Mouse (Mus musculus) limb, embryonic 13.5 days (tissue): ENCODE data around the gene Rbx1. TPM values are rescaled to one million over a fixed set of nuclear protein-coding genes. Genes with fewer than 3 reads are reported as not detected.
"Not testable (repeated sequence)": the region's sequence is repeated elsewhere in the genome, so short reads cannot be mapped to it uniquely, and the experiment has no call there.

Experiments
- ATAC-seq: fragments of 200-750 bp; cut with Nextera tagmentation; 2 replicates; pipeline ENCODE4 v1.8.0; 2017; ENCODE audit warnings: low read depth, moderate number of reproducible peaks, moderate TSS enrichment; ENCODE audit not compliant: low FRiP score
- H3K27ac ChIP-seq: fragments of 300-500 bp; sonication (generic); 2 replicates; pipeline ENCODE4 v1.5.1; 2015; ENCODE audit warnings: inconsistent platforms, mild to moderate bottlenecking, moderate library complexity
- H3K27me3 ChIP-seq: fragments of 300-500 bp; sonication (generic); 2 replicates; pipeline ENCODE4 v1.6.1; 2015; ENCODE audit warnings: mild to moderate bottlenecking, inconsistent platforms
- H3K36me3 ChIP-seq: fragments of 300-500 bp; sonication (generic); 2 replicates; pipeline ENCODE4 v1.6.1; 2015; ENCODE audit warnings: inconsistent platforms, mild to moderate bottlenecking, moderate library complexity
- H3K4me1 ChIP-seq: fragments of 300-500 bp; sonication (generic); 2 replicates; pipeline ENCODE4 v1.6.1; 2015; ENCODE audit warnings: inconsistent platforms
- H3K4me2 ChIP-seq: fragments of 300-500 bp; sonication (generic); replicated peaks from 2 replicates; pipeline ENCODE4 v1.6.1; 2015; ENCODE audit warnings: inconsistent platforms, mild to moderate bottlenecking, moderate library complexity
- H3K4me3 ChIP-seq: fragments of 300-500 bp; sonication (generic); 2 replicates; pipeline ENCODE4 v1.5.1; 2015; ENCODE audit warnings: moderate library complexity, mild to moderate bottlenecking, inconsistent platforms
- H3K9ac ChIP-seq: fragments of 300-500 bp; sonication (generic); 2 replicates; pipeline ENCODE4 v1.6.1; 2015; ENCODE audit warnings: mild to moderate bottlenecking, inconsistent platforms
- H3K9me3 ChIP-seq: fragments of 300-500 bp; sonication (generic); 2 replicates; pipeline ENCODE4 v1.6.1; 2016; ENCODE audit warnings: inconsistent platforms
- WGBS: fragments of 180-500 bp; shearing (Covaris S2); methylation state at CpG from one replicate; pipeline ENCODE4 v1.1.7; 2015; 5-methylcytosine and 5-hydroxymethylcytosine counted together
- polyA plus RNA-seq: library from polyadenylated mRNA; unstranded; fragments of >200 nt; fragmentation: Nextera tagmentation; extraction: Ambion mirVana; gene quantifications from 2 replicates; pipeline ENCODE4 v1.2.1, GENCODE M21; 2015

The Rbx1 gene
- polyA plus RNA-seq, 1 experiment from 2014 or later = 491 TPM

- Histone ChIP-seq H3K4me1 (peaks cover 18% of the 10 kb centered on the region), H3K9me3 (peaks cover 11% of the 10 kb centered on the region), H3K4me3 (peak overlapping the region; percentile 73), H3K36me3 (peaks cover 22% of the 10 kb centered on the region), H3K4me2 (peak overlapping the region; percentile 69), H3K27ac (peak overlapping the region; percentile 73; the same call in 1 of the 2 replicates), H3K9ac (peak overlapping the region; percentile 71), H3K27me3 (no peaks in the 10 kb centered on the region)
- 79% methylated on average over 12 of the region's 12 CpGs for WGBS
- no peak for ATAC-seq
These were observed 958 bp upstream of the Rbx1 start for GRCm38 (mm10) chr15:81465016-81465660.

GRCm38 (mm10) chr15:81466738-81467113, 630 bp downstream of the Rbx1 start:
- peak overlapping the region; percentile 74 for H3K4me2 ChIP-seq
- H3K4me1 ChIP-seq = peaks cover 18% of the 10 kb centered on the region
- WGBS = under 1% methylated on average over 15 of the region's 15 CpGs
- peak overlapping the region; percentile 73 for H3K4me3 ChIP-seq
- H3K9me3 ChIP-seq = peaks cover 8% of the 10 kb centered on the region
- peak overlapping the region; percentile 74 for H3K27ac ChIP-seq
- no peak for ATAC-seq
- H3K36me3 ChIP-seq = peaks cover 34% of the 10 kb centered on the region
- H3K27me3 ChIP-seq = no peaks in the 10 kb centered on the region
- H3K9ac ChIP-seq = peak overlapping the region; percentile 78

- no peak for ATAC-seq
- no peak overlapping the region for H3K4me2 ChIP-seq
- no peak overlapping the region for H3K9ac ChIP-seq
- H3K36me3 ChIP-seq = peaks cover 68% of the 10 kb centered on the region
- H3K27me3 ChIP-seq = no peaks in the 10 kb centered on the region
- no peak overlapping the region for H3K4me3 ChIP-seq
- H3K27ac ChIP-seq = no peak overlapping the region
- WGBS = 65% methylated on average over 8 of the region's 8 CpGs
- peaks cover 11% of the 10 kb centered on the region for H3K4me1 ChIP-seq
- H3K9me3 ChIP-seq = no peaks in the 10 kb centered on the region
These were observed 4.6 kb downstream of the Rbx1 start for GRCm38 (mm10) chr15:81470735-81471134.

GRCm38 (mm10) chr15:81472256-81472655, 6.2 kb downstream of the Rbx1 start:
- H3K36me3 ChIP-seq = peaks cover 71% of the 10 kb centered on the region
- no peaks in the 10 kb centered on the region for H3K27me3 ChIP-seq
- H3K9ac ChIP-seq = no peak overlapping the region
- no peaks in the 10 kb centered on the region for H3K9me3 ChIP-seq
- WGBS = 95% methylated on average over 5 of the region's 5 CpGs
- no peak overlapping the region for H3K27ac ChIP-seq
- no peak for ATAC-seq
- no peak overlapping the region for H3K4me3 ChIP-seq
- H3K4me2 ChIP-seq = no peak overlapping the region
- H3K4me1 ChIP-seq = peaks cover 9% of the 10 kb centered on the region

GRCm38 (mm10) chr15:81475654-81476053, 9.6 kb downstream of the Rbx1 start:
- Histone ChIP-seq H3K27ac (no peak overlapping the region), H3K9me3 (no peaks in the 10 kb centered on the region), H3K4me1 (no peaks in the 10 kb centered on the region), H3K4me2 (no peak overlapping the region), H3K27me3 (no peaks in the 10 kb centered on the region), H3K9ac (no peak overlapping the region), H3K4me3 (no peak overlapping the region), H3K36me3 (peaks cover 52% of the 10 kb centered on the region)
- no peak for ATAC-seq
- WGBS = 46% methylated on average over 3 of the region's 3 CpGs

- ATAC-seq = no peak
- Histone ChIP-seq H3K9me3 (no peaks in the 10 kb centered on the region), H3K4me2 (no peak overlapping the region), H3K4me1 (0 out of 2 replicates have a peak, but pooled peaks cover 3% of the 10 kb centered on the region), H3K4me3 (no peak overlapping the region), H3K9ac (no peak overlapping the region), H3K36me3 (peaks cover 43% of the 10 kb centered on the region), H3K27ac (no peak overlapping the region), H3K27me3 (no peaks in the 10 kb centered on the region)
- 6% methylated on average over 2 of the region's 2 CpGs for WGBS
These were observed 10.5 kb downstream of the Rbx1 start for GRCm38 (mm10) chr15:81476597-81476996.

GRCm38 (mm10) chr15:81479446-81480213, 13.5 kb downstream of the Rbx1 start:
- H3K4me2 ChIP-seq = no peak overlapping the region
- H3K9ac ChIP-seq = no peak overlapping the region
- ATAC-seq = no peak
- H3K27me3 ChIP-seq = no peaks in the 10 kb centered on the region
- H3K4me3 ChIP-seq = no peak overlapping the region
- H3K9me3 ChIP-seq = no peaks in the 10 kb centered on the region
- WGBS = 65% methylated on average over 21 of the region's 21 CpGs
- no peak overlapping the region for H3K27ac ChIP-seq
- H3K4me1 ChIP-seq = 0 out of 2 replicates have a peak, but pooled peaks cover 3% of the 10 kb centered on the region
- H3K36me3 ChIP-seq = peaks cover 14% of the 10 kb centered on the region

GRCm38 (mm10) chr15:81480284-81480683, 14.2 kb downstream of the Rbx1 start:
- H3K4me2 ChIP-seq, H3K27me3 ChIP-seq, H3K27ac ChIP-seq, H3K9ac ChIP-seq, H3K36me3 ChIP-seq, H3K4me1 ChIP-seq, H3K9me3 ChIP-seq, H3K4me3 ChIP-seq, ATAC-seq: not testable (repeated sequence)
- 74% methylated on average over 3 of the region's 3 CpGs for WGBS

- peak overlapping the region; percentile 59 for H3K4me2 ChIP-seq
- peak overlapping the region; percentile 30 for H3K4me3 ChIP-seq
- H3K36me3 ChIP-seq = peaks cover under 1% of the 10 kb centered on the region; the same call in 1 of the 2 replicates
- H3K27me3 ChIP-seq = no peaks in the 10 kb centered on the region
- 12% methylated on average over 13 of the region's 13 CpGs for WGBS
- H3K4me1 ChIP-seq = 0 out of 2 replicates have a peak, but pooled peaks cover 3% of the 10 kb centered on the region
- H3K9ac ChIP-seq = no peak overlapping the region
- no peaks in the 10 kb centered on the region for H3K9me3 ChIP-seq
- H3K27ac ChIP-seq = no peak overlapping the region
- no peak for ATAC-seq
These were observed 14.9 kb downstream of the Rbx1 start for GRCm38 (mm10) chr15:81480977-81481379.

GRCm38 (mm10) chr15:81482966-81483365, 16.9 kb downstream of the Rbx1 start:
- WGBS = 80% methylated on average over 2 of the region's 2 CpGs
- ATAC-seq = no peak
- H3K4me2 ChIP-seq = no peak overlapping the region
- no peak overlapping the region for H3K27ac ChIP-seq
- H3K9ac ChIP-seq = no peak overlapping the region
- 0 out of 2 replicates have a peak, but pooled peaks cover 3% of the 10 kb centered on the region for H3K4me1 ChIP-seq
- H3K9me3 ChIP-seq = no peaks in the 10 kb centered on the region
- H3K4me3 ChIP-seq = no peak overlapping the region
- no peaks in the 10 kb centered on the region for H3K36me3 ChIP-seq
- no peaks in the 10 kb centered on the region for H3K27me3 ChIP-seq

- Histone ChIP-seq H3K4me1 (0 out of 2 replicates have a peak, but pooled peaks cover 3% of the 10 kb centered on the region), H3K9ac (no peak overlapping the region), H3K4me3 (no peak overlapping the region), H3K9me3 (no peaks in the 10 kb centered on the region), H3K27me3 (no peaks in the 10 kb centered on the region), H3K36me3 (no peaks in the 10 kb centered on the region), H3K4me2 (no peak overlapping the region), H3K27ac (no peak overlapping the region)
- no peak for ATAC-seq
- 85% methylated on average over 6 of the region's 6 CpGs for WGBS
These were observed 17.6 kb downstream of the Rbx1 start for GRCm38 (mm10) chr15:81483691-81484090.

- Histone ChIP-seq H3K4me3 (no peak overlapping the region), H3K27me3 (no peaks in the 10 kb centered on the region), H3K9me3 (no peaks in the 10 kb centered on the region), H3K27ac (no peak overlapping the region), H3K9ac (no peak overlapping the region), H3K4me1 (0 out of 2 replicates have a peak, but pooled peaks cover 3% of the 10 kb centered on the region), H3K36me3 (no peaks in the 10 kb centered on the region), H3K4me2 (no peak overlapping the region)
- no peak for ATAC-seq
- WGBS = 81% methylated on average over 4 of the region's 4 CpGs
These were observed 19.4 kb downstream of the Rbx1 start for GRCm38 (mm10) chr15:81485483-81485882.
